Mouse (Mus musculus) embryonic facial prominence, embryonic 13.5 days (tissue): ENCODE data around the gene Edar. TPM values are rescaled to one million over a fixed set of nuclear protein-coding genes. Genes with fewer than 3 reads are reported as not detected.

Experiments
- ATAC-seq: fragments of 200-750 bp; cut with Nextera tagmentation; 2 replicates; pipeline ENCODE4 v1.8.0; 2017; ENCODE audit warnings: low read depth; ENCODE audit not compliant: insufficient number of reproducible peaks, insufficient read depth, low FRiP score, low TSS enrichment
- H3K27ac ChIP-seq: fragments of 300-500 bp; sonication (generic); 2 replicates; pipeline ENCODE4 v1.5.1; 2015; ENCODE audit warnings: moderate library complexity, mild to moderate bottlenecking, inconsistent platforms
- H3K27me3 ChIP-seq: fragments of 300-500 bp; sonication (generic); 2 replicates; pipeline ENCODE4 v1.6.1; 2015; ENCODE audit warnings: mild to moderate bottlenecking, inconsistent platforms
- H3K36me3 ChIP-seq: fragments of 300-500 bp; sonication (generic); 2 replicates; pipeline ENCODE4 v1.6.1; 2015; ENCODE audit warnings: mild to moderate bottlenecking, inconsistent platforms
- H3K4me1 ChIP-seq: fragments of 300-500 bp; sonication (generic); 2 replicates; pipeline ENCODE4 v1.6.1; 2015; ENCODE audit warnings: inconsistent platforms
- H3K4me2 ChIP-seq: fragments of 300-500 bp; sonication (generic); 2 replicates; pipeline ENCODE4 v1.6.1; 2015; ENCODE audit warnings: moderate library complexity, mild to moderate bottlenecking, inconsistent platforms
- H3K4me3 ChIP-seq: fragments of 300-500 bp; sonication (generic); 2 replicates; pipeline ENCODE4 v1.5.1; 2015; ENCODE audit warnings: mild to moderate bottlenecking, inconsistent platforms
- H3K9ac ChIP-seq: fragments of 300-500 bp; sonication (generic); 2 replicates; pipeline ENCODE4 v1.6.1; 2015; ENCODE audit warnings: mild to moderate bottlenecking, inconsistent platforms
- H3K9me3 ChIP-seq: fragments of 300-500 bp; sonication (generic); 2 replicates; pipeline ENCODE4 v1.6.1; 2016; ENCODE audit warnings: inconsistent platforms
- WGBS: fragments of 180-500 bp; shearing (Covaris S2); methylation state at CpG from one replicate; pipeline ENCODE4 v1.1.7; 2015; ENCODE audit warnings: mixed read lengths; 5-methylcytosine and 5-hydroxymethylcytosine counted together
- polyA plus RNA-seq: library from polyadenylated mRNA; unstranded; fragments of >200 nt; fragmentation: Nextera tagmentation; extraction: Ambion mirVana; gene quantifications from 2 replicates; pipeline ENCODE4 v1.2.1, GENCODE M21; 2015

Edar gene
- polyA plus RNA-seq, 1 experiment from 2014 or later: 3.3 TPM

- 0 out of 2 replicates have a peak, but pooled peaks have one; percentile 52 for ATAC-seq
- Histone ChIP-seq H3K27ac (no peak overlapping the region), H3K4me2 (peak overlapping the region; percentile 65)
These were observed 2.0 kb downstream of the Edar start for GRCm38 (mm10) chr10:58673278-58674061.

GRCm38 (mm10) chr10:58672557-58673277 lies 2.7 kb downstream of the Edar start:
- no peak overlapping the region for H3K9ac ChIP-seq
- no peak overlapping the region for H3K4me3 ChIP-seq
- 57% methylated on average over 10 of the region's 10 CpGs for WGBS
- no peak for ATAC-seq
- no peaks in the 10 kb centered on the region for H3K36me3 ChIP-seq
- peaks cover 8% of the 10 kb centered on the region for H3K4me1 ChIP-seq
- H3K4me2 ChIP-seq: no peak overlapping the region; the same call in 1 of the 2 replicates
- no peak overlapping the region for H3K27ac ChIP-seq
- peaks cover 10% of the 10 kb centered on the region for H3K27me3 ChIP-seq
- no peaks in the 10 kb centered on the region for H3K9me3 ChIP-seq

More at GRCm38 (mm10) chr10:58673278-58674061, 2.0 kb downstream of the Edar start:
- H3K9ac ChIP-seq: no peak overlapping the region
- 36% methylated on average over 15 of the region's 15 CpGs for WGBS
- H3K27me3 ChIP-seq: peaks cover 10% of the 10 kb centered on the region
- H3K36me3 ChIP-seq: no peaks in the 10 kb centered on the region
- H3K4me3 ChIP-seq: peak overlapping the region; percentile 16
- no peaks in the 10 kb centered on the region for H3K9me3 ChIP-seq
- peaks cover 8% of the 10 kb centered on the region for H3K4me1 ChIP-seq

- 73% methylated on average over 5 of the region's 5 CpGs for WGBS
- H3K4me3 ChIP-seq: no peak overlapping the region
- no peak overlapping the region for H3K4me2 ChIP-seq
- H3K27me3 ChIP-seq: no peaks in the 10 kb centered on the region
- H3K9me3 ChIP-seq: no peaks in the 10 kb centered on the region
- no peaks in the 10 kb centered on the region for H3K4me1 ChIP-seq
- H3K27ac ChIP-seq: no peak overlapping the region
- no peak for ATAC-seq
- H3K36me3 ChIP-seq: no peaks in the 10 kb centered on the region
- no peak overlapping the region for H3K9ac ChIP-seq
These were observed 11.6 kb downstream of the Edar start for GRCm38 (mm10) chr10:58663868-58664267.

GRCm38 (mm10) chr10:58663417-58663816 lies 12.0 kb downstream of the Edar start:
- no peak for ATAC-seq
- no peaks in the 10 kb centered on the region for H3K36me3 ChIP-seq
- H3K4me3 ChIP-seq: no peak overlapping the region
- H3K27ac ChIP-seq: no peak overlapping the region
- H3K4me2 ChIP-seq: no peak overlapping the region
- H3K9ac ChIP-seq: no peak overlapping the region
- peaks cover 3% of the 10 kb centered on the region; the same call in 1 of the 2 replicates for H3K4me1 ChIP-seq
- no peaks in the 10 kb centered on the region for H3K27me3 ChIP-seq
- no peaks in the 10 kb centered on the region for H3K9me3 ChIP-seq
- WGBS: 86% methylated on average over 6 of the region's 6 CpGs

GRCm38 (mm10) chr10:58659268-58659986 lies 16.0 kb downstream of the Edar start:
- H3K9ac ChIP-seq: no peak overlapping the region
- 45% methylated on average over 11 of the region's 11 CpGs for WGBS
- ATAC-seq: no peak
- H3K27ac ChIP-seq: no peak overlapping the region
- H3K36me3 ChIP-seq: no peaks in the 10 kb centered on the region
- no peak overlapping the region for H3K4me2 ChIP-seq
- H3K27me3 ChIP-seq: no peaks in the 10 kb centered on the region
- peaks cover 11% of the 10 kb centered on the region; the same call in 1 of the 2 replicates for H3K4me1 ChIP-seq
- H3K4me3 ChIP-seq: no peak overlapping the region
- no peaks in the 10 kb centered on the region for H3K9me3 ChIP-seq

- WGBS: 56% methylated on average over 2 of the region's 2 CpGs
- peaks cover 15% of the 10 kb centered on the region for H3K4me1 ChIP-seq
- no peak overlapping the region for H3K4me3 ChIP-seq
- no peak for ATAC-seq
- H3K9me3 ChIP-seq: no peaks in the 10 kb centered on the region
- H3K27ac ChIP-seq: no peak overlapping the region
- H3K27me3 ChIP-seq: no peaks in the 10 kb centered on the region
- H3K4me2 ChIP-seq: no peak overlapping the region
- H3K9ac ChIP-seq: no peak overlapping the region
- H3K36me3 ChIP-seq: no peaks in the 10 kb centered on the region
These were observed 17.7 kb downstream of the Edar start for GRCm38 (mm10) chr10:58657731-58658130.

GRCm38 (mm10) chr10:58653679-58654078 lies 21.8 kb downstream of the Edar start:
- Histone ChIP-seq H3K9ac (no peak overlapping the region), H3K4me3 (no peak overlapping the region), H3K36me3 (no peaks in the 10 kb centered on the region), H3K4me1 (peaks cover 32% of the 10 kb centered on the region), H3K4me2 (no peak overlapping the region), H3K9me3 (no peaks in the 10 kb centered on the region; the same call in 1 of the 2 replicates), H3K27ac (no peak overlapping the region), H3K27me3 (no peaks in the 10 kb centered on the region)
- ATAC-seq: no peak
- 85% methylated on average over 3 of the region's 3 CpGs for WGBS

GRCm38 (mm10) chr10:58652418-58653394 lies 22.7 kb downstream of the Edar start:
- H3K27me3 ChIP-seq: no peaks in the 10 kb centered on the region
- H3K9ac ChIP-seq: no peak overlapping the region
- no peak overlapping the region for H3K4me3 ChIP-seq
- H3K4me2 ChIP-seq: peak overlapping the region; percentile 53
- peaks cover 25% of the 10 kb centered on the region for H3K4me1 ChIP-seq
- H3K27ac ChIP-seq: peak overlapping the region; percentile 60
- 0 out of 2 replicates have a peak, but pooled peaks have one; percentile 35 for ATAC-seq
- no peaks in the 10 kb centered on the region; the same call in 1 of the 2 replicates for H3K9me3 ChIP-seq
- H3K36me3 ChIP-seq: no peaks in the 10 kb centered on the region
- WGBS: 19% methylated on average over 10 of the region's 10 CpGs

GRCm38 (mm10) chr10:58652045-58652417 lies 23.4 kb downstream of the Edar start:
- peak; percentile 65; the same call in 1 of the 2 replicates for ATAC-seq
- Histone ChIP-seq H3K36me3 (no peaks in the 10 kb centered on the region), H3K4me3 (no peak overlapping the region), H3K27me3 (no peaks in the 10 kb centered on the region), H3K4me2 (peak overlapping the region; percentile 53), H3K9ac (no peak overlapping the region), H3K9me3 (no peaks in the 10 kb centered on the region; the same call in 1 of the 2 replicates), H3K27ac (peak overlapping the region; percentile 60; the same call in 1 of the 2 replicates), H3K4me1 (peaks cover 23% of the 10 kb centered on the region)
- 2% methylated on average over 9 of the region's 9 CpGs for WGBS

GRCm38 (mm10) chr10:58651270-58652042 lies 24.0 kb downstream of the Edar start:
- Histone ChIP-seq H3K27me3 (no peaks in the 10 kb centered on the region), H3K4me2 (peak overlapping the region; percentile 53), H3K36me3 (no peaks in the 10 kb centered on the region), H3K9me3 (no peaks in the 10 kb centered on the region; the same call in 1 of the 2 replicates), H3K27ac (peak overlapping the region; percentile 68), H3K9ac (0 out of 2 replicates have a peak overlapping the region, but pooled peaks have one; percentile 11), H3K4me3 (peak overlapping the region; percentile 16), H3K4me1 (peaks cover 21% of the 10 kb centered on the region)
- ATAC-seq: no peak
- WGBS: 3% methylated on average over 22 of the region's 22 CpGs
